Mouse (Mus musculus): ENCODE results near the gene Leng9. TPM values are rescaled to one million over a fixed set of nuclear protein-coding genes. Genes with fewer than 3 reads are reported as not detected.

The Leng9 gene
- polyA plus RNA-seq, 1 experiment from 2014 or later, result 2.3 TPM

- no peak overlapping the region for H3K27ac ChIP-seq (ENCODE audit: low read depth)
- H3K4me1 ChIP-seq (ENCODE audit: insufficient read depth), result no peaks in the 10 kb centered on the region
- no peak overlapping the region for H3K9ac ChIP-seq
- H3K4me2 ChIP-seq, result no peak overlapping the region
- H3K9me3 ChIP-seq (ENCODE audit: low read depth, low read length), result no peaks in the 10 kb centered on the region
- WGBS, result 92% methylated on average over 13 of the region's 13 CpGs
- ATAC-seq (ENCODE audit: insufficient read depth) (no peak), DNase-seq (no peak)
- TF ChIP-seq CTCF (IDR thresholded peaks at IDR 0.05; ENCODE audit: low read depth), result no peak
- peaks cover 93% of the 10 kb centered on the region for H3K36me3 ChIP-seq (ENCODE audit: insufficient read depth)
- no peaks in the 10 kb centered on the region for H3K27me3 ChIP-seq (ENCODE audit: insufficient read depth, low read length)
- no peak overlapping the region for H3K4me3 ChIP-seq (ENCODE audit: low read depth, low read length)
These were observed 6.1 kb downstream of the Leng9 start for GRCm38 (mm10) chr7:4144046-4144445.

- no peak for DNase-seq
These were observed 6.7 kb downstream of the Leng9 start for GRCm38 (mm10) chr7:4143506-4143905.

GRCm38 (mm10) chr7:4142796-4143445 is 7.3 kb downstream of the Leng9 start:
- peaks cover 97% of the 10 kb centered on the region for H3K36me3 ChIP-seq (ENCODE audit: insufficient read depth)
- ATAC-seq (ENCODE audit: insufficient read depth), result no peak
- no peak overlapping the region for H3K27ac ChIP-seq (ENCODE audit: low read depth)
- H3K9me3 ChIP-seq (ENCODE audit: low read depth, low read length), result no peaks in the 10 kb centered on the region
- WGBS, result 91% methylated on average over 10 of the region's 10 CpGs
- DNase-seq, result no peak
- no peaks in the 10 kb centered on the region for H3K27me3 ChIP-seq (ENCODE audit: insufficient read depth, low read length)
- H3K9ac ChIP-seq, result no peak overlapping the region
- TF ChIP-seq CTCF (IDR thresholded peaks at IDR 0.05; ENCODE audit: low read depth), result no peak
- no peak overlapping the region for H3K4me2 ChIP-seq
- H3K4me1 ChIP-seq (ENCODE audit: insufficient read depth), result 0 out of 2 replicates have a peak, but pooled peaks cover 2% of the 10 kb centered on the region
- H3K4me3 ChIP-seq (ENCODE audit: low read depth, low read length), result no peak overlapping the region

More at GRCm38 (mm10) chr7:4143506-4143905, 6.7 kb downstream of the Leng9 start:
- no peak for TF ChIP-seq CTCF (IDR thresholded peaks at IDR 0.05; ENCODE audit: low read depth)
- H3K4me3 ChIP-seq (ENCODE audit: low read depth, low read length), result no peak overlapping the region
- no peak overlapping the region for H3K27ac ChIP-seq (ENCODE audit: low read depth)
- peaks cover 99% of the 10 kb centered on the region for H3K36me3 ChIP-seq (ENCODE audit: insufficient read depth)
- H3K9me3 ChIP-seq (ENCODE audit: low read depth, low read length), result no peaks in the 10 kb centered on the region
- WGBS, result 94% methylated on average over 19 of the region's 19 CpGs
- no peak overlapping the region for H3K4me2 ChIP-seq
- no peak for ATAC-seq (ENCODE audit: insufficient read depth)
- H3K4me1 ChIP-seq (ENCODE audit: insufficient read depth), result no peaks in the 10 kb centered on the region
- no peaks in the 10 kb centered on the region for H3K27me3 ChIP-seq (ENCODE audit: insufficient read depth, low read length)
- H3K9ac ChIP-seq, result no peak overlapping the region

DNA sequence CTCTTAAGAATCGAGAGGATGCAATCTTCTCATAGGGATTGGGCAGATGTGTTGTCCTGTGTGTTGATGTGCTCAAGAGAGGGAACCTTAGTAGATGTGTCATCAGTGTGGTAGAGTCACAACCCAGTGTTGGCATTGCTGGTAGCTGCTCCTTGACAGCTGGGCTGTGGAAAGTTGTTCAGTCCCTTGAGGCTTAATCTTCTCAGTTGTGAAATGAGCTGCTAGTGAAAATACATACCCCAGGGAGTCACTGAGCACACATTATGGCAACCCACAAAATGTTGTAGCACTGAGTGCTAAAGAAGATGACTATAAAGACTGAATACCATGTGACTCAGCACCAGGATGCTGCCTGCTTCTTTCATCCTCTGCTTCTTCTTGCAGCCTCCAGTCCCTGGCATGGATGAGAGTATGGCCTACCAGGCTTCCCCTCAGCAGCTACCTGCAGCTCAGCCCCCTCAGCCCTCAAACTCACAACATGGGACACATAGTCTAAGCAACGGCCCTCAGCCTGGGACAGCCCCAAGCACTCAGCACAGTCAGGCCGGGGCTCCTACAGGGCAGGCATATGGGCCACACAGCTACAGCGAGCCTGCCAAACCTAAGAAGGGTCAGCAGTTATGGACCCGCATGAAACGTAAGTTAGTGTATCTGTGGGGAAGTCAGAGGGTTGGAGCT is 8.4 kb downstream of the Leng9 start:
- Histone ChIP-seq H3K9ac (no peak overlapping the region), H3K4me1 (ENCODE audit: insufficient read depth) (0 out of 2 replicates have a peak, but pooled peaks cover 5% of the 10 kb centered on the region), H3K27ac (ENCODE audit: low read depth) (no peak overlapping the region), H3K36me3 (ENCODE audit: insufficient read depth) (peaks cover 86% of the 10 kb centered on the region), H3K9me3 (ENCODE audit: low read depth, low read length) (no peaks in the 10 kb centered on the region), H3K4me3 (ENCODE audit: low read depth, low read length) (no peak overlapping the region), H3K27me3 (ENCODE audit: insufficient read depth, low read length) (no peaks in the 10 kb centered on the region), H3K4me2 (no peak overlapping the region)
- TF ChIP-seq CTCF (IDR thresholded peaks at IDR 0.05; ENCODE audit: low read depth), result no peak
- 93% methylated on average over 6 of the region's 6 CpGs for WGBS
- DNase-seq (no peak), ATAC-seq (ENCODE audit: insufficient read depth) (no peak)

- DNase-seq (no peak), ATAC-seq (ENCODE audit: insufficient read depth) (no peak)
- Histone ChIP-seq H3K9me3 (ENCODE audit: low read depth, low read length) (no peaks in the 10 kb centered on the region), H3K4me3 (ENCODE audit: low read depth, low read length) (no peak overlapping the region), H3K9ac (no peak overlapping the region), H3K4me2 (no peak overlapping the region), H3K4me1 (ENCODE audit: insufficient read depth) (0 out of 2 replicates have a peak, but pooled peaks cover 5% of the 10 kb centered on the region), H3K36me3 (ENCODE audit: insufficient read depth) (peaks cover 62% of the 10 kb centered on the region), H3K27me3 (ENCODE audit: insufficient read depth, low read length) (no peaks in the 10 kb centered on the region), H3K27ac (ENCODE audit: low read depth) (no peak overlapping the region)
- 90% methylated on average over 5 of the region's 5 CpGs for WGBS
- TF ChIP-seq CTCF (IDR thresholded peaks at IDR 0.05; ENCODE audit: low read depth), result no peak
These were observed 10.8 kb downstream of the Leng9 start for GRCm38 (mm10) chr7:4139391-4139790.

- Histone ChIP-seq H3K36me3 (ENCODE audit: insufficient read depth) (peaks cover 55% of the 10 kb centered on the region), H3K4me3 (ENCODE audit: low read depth, low read length) (no peak overlapping the region), H3K9me3 (ENCODE audit: low read depth, low read length) (no peaks in the 10 kb centered on the region), H3K4me2 (no peak overlapping the region), H3K9ac (no peak overlapping the region), H3K27me3 (ENCODE audit: insufficient read depth, low read length) (no peaks in the 10 kb centered on the region), H3K4me1 (ENCODE audit: insufficient read depth) (0 out of 2 replicates have a peak, but pooled peaks cover 5% of the 10 kb centered on the region), H3K27ac (ENCODE audit: low read depth) (no peak overlapping the region)
- DNase-seq, result no peak
- no peak for TF ChIP-seq CTCF (IDR thresholded peaks at IDR 0.05; ENCODE audit: low read depth)
- WGBS, result 94% methylated on average over 7 of the region's 7 CpGs
- ATAC-seq (ENCODE audit: insufficient read depth), result no peak
These were observed 11.5 kb downstream of the Leng9 start for GRCm38 (mm10) chr7:4138671-4139070.

GRCm38 (mm10) chr7:4138181-4138580 is 12.0 kb downstream of the Leng9 start:
- H3K9ac ChIP-seq, result peak overlapping the region; percentile 77
- peak overlapping the region; percentile 85 for H3K4me2 ChIP-seq
- H3K27me3 ChIP-seq (ENCODE audit: insufficient read depth, low read length), result no peaks in the 10 kb centered on the region
- 81% methylated on average over 2 of the region's 2 CpGs for WGBS
- ATAC-seq (ENCODE audit: insufficient read depth) (no peak), DNase-seq (no peak)
- peaks cover 50% of the 10 kb centered on the region for H3K36me3 ChIP-seq (ENCODE audit: insufficient read depth)
- TF ChIP-seq CTCF (IDR thresholded peaks at IDR 0.05; ENCODE audit: low read depth), result no peak
- no peaks in the 10 kb centered on the region for H3K9me3 ChIP-seq (ENCODE audit: low read depth, low read length)
- H3K27ac ChIP-seq (ENCODE audit: low read depth), result no peak overlapping the region
- peak overlapping the region; percentile 80 for H3K4me3 ChIP-seq (ENCODE audit: low read depth, low read length)
- 0 out of 2 replicates have a peak, but pooled peaks cover 5% of the 10 kb centered on the region for H3K4me1 ChIP-seq (ENCODE audit: insufficient read depth)

Measured in lung, embryonic 14.5 days (tissue).